Mouse (Mus musculus) left cerebral cortex, adult 18-20 months (tissue): Measurements from ENCODE around the gene Gimap8. TPM values are rescaled to one million over a fixed set of nuclear protein-coding genes. Genes with fewer than 3 reads are reported as not detected.

ENCODE experiments used
- DNase-seq, 2 experiments: peaks; one replicate each; pipeline ENCODE4 v3.0.0; 2021 to 2022; ENCODE audit warnings: low spot score in 2 of 2, mixed read lengths in 1 of 2
- total RNA-seq, 2 experiments: library from RNA; stranded (reverse); gene quantifications; 2 replicates each; pipeline ENCODE4 v1.2.3; 2021

The Gimap8 gene
- total RNA-seq, 2 experiments from 2014 or later: 0.91 to 0.93 TPM

GRCm38 (mm10) chr6:48637811-48638500, 9.1 kb upstream of the Gimap8 start:
- no peak for DNase-seq

GRCm38 (mm10) chr6:48638553-48638952, 8.5 kb upstream of the Gimap8 start:
- no peak for DNase-seq

GRCm38 (mm10) chr6:48641391-48641790, 5.6 kb upstream of the Gimap8 start:
- no peak for DNase-seq

GRCm38 (mm10) chr6:48642764-48643292, 4.2 kb upstream of the Gimap8 start:
- DNase-seq: peak in 1 of 2 experiments; percentile 55

GRCm38 (mm10) chr6:48645660-48646308, 1.2 kb upstream of the Gimap8 start:
- DNase-seq: peak; percentile 67 to 72

GRCm38 (mm10) chr6:48646309-48646690, 734 bp upstream of the Gimap8 start:
- no peak for DNase-seq

GRCm38 (mm10) chr6:48647611-48648010, 577 bp downstream of the Gimap8 start:
- no peak for DNase-seq

GRCm38 (mm10) chr6:48648779-48649178, 1.7 kb downstream of the Gimap8 start:
- no peak for DNase-seq

- DNase-seq: no peak
These were observed 3.0 kb downstream of the Gimap8 start for GRCm38 (mm10) chr6:48650041-48650440.

- DNase-seq: no peak
These were observed 11.7 kb downstream of the Gimap8 start for GRCm38 (mm10) chr6:48658721-48659120.

GRCm38 (mm10) chr6:48664750-48665149, 17.7 kb downstream of the Gimap8 start:
- DNase-seq: no peak

GRCm38 (mm10) chr6:48665471-48665870, 18.4 kb downstream of the Gimap8 start:
- no peak for DNase-seq

- no peak for DNase-seq
These were observed 19.1 kb downstream of the Gimap8 start for GRCm38 (mm10) chr6:48666159-48666586.

- no peak for DNase-seq
These were observed 21.0 kb downstream of the Gimap8 start for GRCm38 (mm10) chr6:48668022-48668421.

GRCm38 (mm10) chr6:48669446-48669969, 22.5 kb downstream of the Gimap8 start:
- DNase-seq: no peak

- DNase-seq: no peak
These were observed 27.4 kb downstream of the Gimap8 start for GRCm38 (mm10) chr6:48674291-48675058.

- no peak for DNase-seq
These were observed 28.4 kb downstream of the Gimap8 start for GRCm38 (mm10) chr6:48675400-48675930.

GRCm38 (mm10) chr6:48675931-48676859, 29.2 kb downstream of the Gimap8 start, which contains the start of gene Gimap9:
TSS of gene Gimap9 (plus strand) at chr6:48676129.
- DNase-seq: no peak

- no peak for DNase-seq
These were observed 29.9 kb downstream of the Gimap8 start for GRCm38 (mm10) chr6:48676860-48677415.
